Mouse (Mus musculus): ENCODE data around the gene Ftl1.

- TF ChIP-seq FLI1 (IDR thresholded peaks at IDR 0.05; ENCODE audit: low read length) (no peak), GATA1 (IDR thresholded peaks at IDR 0.05; ENCODE audit: borderline replicate concordance, low read length) (no peak)
Observed at GRCm38 (mm10) chr7:45434203-45435015, 25.3 kb downstream of the Ftl1 start, which contains the start of gene Gys1.
